Mouse (Mus musculus): ENCODE measurements around the gene Pank3.

Pank3 gene

DNA sequence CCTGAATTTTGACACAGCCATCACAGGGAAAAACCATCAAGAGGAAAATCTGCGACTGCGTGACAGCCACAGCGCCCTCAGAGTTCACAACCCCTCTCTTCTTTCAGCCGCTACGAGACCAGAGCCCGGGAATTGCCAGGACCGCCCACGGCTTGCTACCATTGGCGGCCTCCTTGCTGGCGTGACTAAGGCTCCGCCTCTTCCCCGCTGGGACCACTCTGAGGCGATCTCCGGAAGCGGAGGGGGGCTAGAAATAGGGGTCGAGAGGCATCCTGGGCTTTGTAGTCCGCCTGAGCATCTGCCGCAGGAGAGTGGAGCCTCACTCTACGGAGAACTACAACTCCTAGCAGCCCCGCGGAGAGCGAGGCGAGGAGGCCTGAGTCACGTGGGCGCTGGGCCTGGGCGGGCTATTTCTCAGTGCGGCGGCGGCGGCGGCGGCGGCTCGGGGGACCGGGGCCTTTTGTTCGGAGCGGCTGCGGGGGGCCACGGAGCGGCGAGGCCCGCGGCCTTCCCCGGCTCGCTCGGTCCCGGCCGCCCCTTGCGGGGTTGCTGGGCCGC, at the start of gene Pank3:
Gene Pank3 (plus strand): TSS at position 297 of the 558 bp plus-strand sequence.
- peak; percentile 99 for DNase-seq (ENCODE audit: low spot score)

DNA sequence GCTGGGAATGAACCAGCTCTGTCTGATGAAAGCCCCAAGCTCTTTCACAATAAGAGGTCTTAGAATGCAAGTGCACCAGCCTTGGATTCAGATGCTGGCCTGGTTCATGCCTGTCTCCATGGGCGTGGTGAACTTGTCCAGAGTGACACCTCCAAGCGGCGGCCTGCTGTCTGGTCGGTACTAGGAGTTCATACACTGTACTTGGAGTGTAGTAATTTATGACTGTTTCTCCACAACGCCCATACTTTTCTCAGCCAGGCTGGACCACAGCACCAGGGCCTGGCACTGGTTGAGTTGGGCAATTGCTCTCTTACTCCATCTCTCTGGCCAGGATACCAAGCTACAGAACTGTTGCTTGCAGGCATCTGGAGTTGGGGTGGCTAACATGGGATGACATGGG, 45.4 kb upstream of the Pank3 start:
- no peak for DNase-seq (ENCODE audit: low spot score)

DNA sequence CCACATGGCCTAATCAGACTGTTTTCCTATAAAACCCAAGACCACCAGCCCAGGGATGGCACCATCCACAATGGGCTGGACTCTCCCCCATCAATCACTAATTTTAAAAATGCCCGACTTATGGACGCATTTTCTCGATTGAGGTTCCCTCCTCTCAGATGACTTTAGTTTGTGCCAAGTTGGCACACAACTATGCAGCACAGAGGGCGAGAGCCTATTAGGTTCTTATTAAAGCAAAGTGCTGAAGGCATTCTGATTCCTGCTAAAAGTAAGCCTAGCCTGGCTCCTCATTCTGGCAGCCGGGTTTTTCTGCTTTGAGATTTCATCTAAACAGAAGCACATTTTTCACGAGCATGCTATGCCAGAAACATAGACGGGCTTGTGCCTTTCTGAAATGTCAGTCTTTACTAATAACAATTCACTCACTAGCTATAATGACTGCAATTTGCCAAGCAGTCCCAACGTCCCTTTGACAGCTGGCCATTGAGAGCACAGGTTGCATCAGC, 42.9 kb upstream of the Pank3 start:
- DNase-seq (ENCODE audit: low spot score), result no peak

DNA sequence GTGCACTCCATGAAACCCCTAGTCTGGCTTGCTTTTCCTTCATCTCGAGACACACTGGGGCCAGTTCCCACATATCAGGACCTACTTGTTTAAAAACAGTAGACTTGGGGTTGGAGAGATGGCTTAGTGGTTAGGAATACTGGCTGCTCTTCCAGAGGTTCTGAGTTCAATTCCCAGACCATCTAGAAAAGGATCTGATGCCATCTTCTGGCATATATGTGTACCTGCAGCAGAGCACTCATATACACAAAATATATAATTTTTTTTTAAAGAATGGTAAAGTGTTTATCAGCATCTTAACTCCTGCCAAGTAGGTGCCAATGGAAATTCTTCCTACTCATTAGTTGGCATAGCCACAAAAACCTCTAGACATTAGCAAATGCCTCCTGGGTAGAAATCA, 41.1 kb upstream of the Pank3 start:
- DNase-seq (ENCODE audit: low spot score), result no peak

DNA sequence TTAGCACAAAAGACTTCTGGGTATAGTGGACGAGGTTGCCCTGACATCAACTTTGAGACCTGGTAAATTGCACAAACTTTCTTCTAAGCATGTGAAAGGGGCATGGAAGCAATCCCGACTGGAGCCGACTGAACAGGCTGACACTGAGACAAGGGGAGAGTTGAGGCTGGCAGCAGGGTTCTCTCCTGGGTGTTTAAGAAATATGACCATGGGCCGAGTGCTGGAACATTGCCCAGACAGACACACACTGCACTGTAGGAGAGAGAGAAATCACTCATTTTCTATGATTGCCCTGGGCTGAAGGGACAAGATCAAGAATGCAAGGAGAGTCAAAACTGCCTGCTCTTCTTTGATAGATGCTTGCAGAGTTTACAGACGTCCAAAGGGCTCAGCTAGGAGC, 40.1 kb upstream of the Pank3 start:
- no peak for DNase-seq (ENCODE audit: low spot score)

DNA sequence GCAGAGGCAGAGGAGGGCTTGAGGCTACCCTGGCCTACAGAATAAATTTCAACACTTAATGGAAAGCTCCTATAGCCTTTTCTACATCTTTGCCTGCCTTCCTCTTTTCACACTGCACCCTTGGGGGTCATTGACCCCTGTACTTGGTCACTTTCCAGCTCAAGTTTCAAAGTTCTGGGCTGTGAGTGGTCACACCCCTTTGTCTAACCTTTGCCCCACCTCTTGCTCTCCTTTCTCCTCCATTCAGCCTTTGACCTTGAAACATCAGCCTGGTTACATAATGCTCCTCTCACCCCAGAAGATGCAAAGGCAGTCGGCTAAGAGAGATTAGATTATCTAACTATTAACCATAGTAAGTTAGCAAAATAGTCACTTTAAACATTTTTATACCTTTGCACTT, 36.9 kb upstream of the Pank3 start:
- DNase-seq (ENCODE audit: low spot score), result peak; percentile 25

DNA sequence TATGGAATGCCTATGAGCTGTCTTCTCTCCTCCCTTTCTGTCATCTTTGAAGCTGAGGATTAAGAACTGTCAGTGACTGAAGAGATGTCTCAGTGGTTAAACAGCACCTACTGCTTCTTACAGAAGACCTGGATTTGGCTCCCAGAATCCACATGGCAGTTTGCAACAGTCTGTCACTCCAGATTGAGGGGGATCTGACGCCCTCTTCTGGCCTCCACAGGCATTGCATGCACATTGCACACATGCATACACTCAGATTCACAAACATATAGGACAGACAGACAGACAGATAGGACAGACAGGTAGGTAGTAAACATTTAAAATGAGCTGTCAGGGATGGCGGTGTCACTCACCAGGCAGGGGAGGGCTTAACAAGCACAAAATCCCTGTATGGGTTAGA, 32.5 kb upstream of the Pank3 start:
- no peak for DNase-seq (ENCODE audit: low spot score)

DNA sequence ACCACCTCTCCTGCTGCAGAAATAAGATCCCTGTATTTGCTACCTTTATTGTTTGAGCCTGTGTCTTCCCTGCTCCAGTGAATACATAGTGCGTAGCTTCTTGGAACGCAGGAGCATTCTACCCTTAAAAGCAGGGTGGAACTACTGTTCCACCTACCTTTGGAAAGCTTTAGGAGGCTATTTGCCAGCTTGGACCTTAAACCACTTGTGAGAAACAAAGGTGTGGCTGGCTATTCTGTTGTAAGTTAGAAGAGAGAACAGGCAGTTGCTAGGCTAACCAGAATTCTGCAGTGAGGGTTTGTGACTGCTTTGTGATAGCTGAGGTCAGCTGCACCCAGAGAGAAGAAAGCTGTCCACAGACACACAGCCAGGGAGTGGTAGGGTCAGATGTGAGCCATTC, 32.0 kb upstream of the Pank3 start:
- no peak for DNase-seq (ENCODE audit: low spot score)

DNA sequence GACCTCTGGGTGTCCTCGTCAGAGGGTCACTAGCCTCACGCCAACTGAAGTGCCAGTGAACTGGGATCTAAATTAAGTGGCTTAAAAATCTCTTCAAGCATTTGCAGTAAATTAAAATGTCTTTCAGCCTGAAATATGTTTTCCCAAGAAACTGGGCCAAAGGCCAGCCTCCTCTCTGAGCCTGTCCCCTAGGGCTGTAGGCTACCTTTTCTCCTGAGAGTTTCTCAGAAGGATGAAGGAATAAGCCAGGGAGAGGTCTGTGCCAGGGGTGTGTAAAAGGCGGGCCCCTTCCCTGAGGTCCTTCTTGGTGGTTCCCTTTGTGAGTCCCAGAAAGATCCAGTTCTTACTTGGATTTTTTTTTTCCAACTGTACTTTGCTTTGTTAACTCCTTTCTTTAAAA, 31.2 kb upstream of the Pank3 start:
- no peak for DNase-seq (ENCODE audit: low spot score)

DNA sequence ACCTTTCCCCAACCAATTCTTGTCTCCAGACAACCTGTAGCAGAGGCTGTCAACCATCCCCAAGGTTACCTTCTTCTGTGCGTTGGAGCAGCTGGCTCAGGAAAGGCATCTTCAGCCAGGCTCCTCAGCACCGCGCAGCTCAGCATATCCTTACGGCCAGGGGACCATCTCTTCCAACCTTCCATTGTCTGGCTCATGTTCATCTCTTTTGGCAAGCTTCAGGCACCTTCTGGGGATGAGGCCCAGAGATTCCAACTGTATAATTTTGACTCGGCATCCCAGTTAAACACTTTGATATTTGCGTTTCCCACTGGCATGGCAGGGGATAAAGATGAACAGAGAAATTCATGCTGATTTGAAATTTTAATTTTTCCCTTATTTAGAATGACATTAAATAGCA, 25.7 kb upstream of the Pank3 start:
- no peak for DNase-seq (ENCODE audit: low spot score)

DNA sequence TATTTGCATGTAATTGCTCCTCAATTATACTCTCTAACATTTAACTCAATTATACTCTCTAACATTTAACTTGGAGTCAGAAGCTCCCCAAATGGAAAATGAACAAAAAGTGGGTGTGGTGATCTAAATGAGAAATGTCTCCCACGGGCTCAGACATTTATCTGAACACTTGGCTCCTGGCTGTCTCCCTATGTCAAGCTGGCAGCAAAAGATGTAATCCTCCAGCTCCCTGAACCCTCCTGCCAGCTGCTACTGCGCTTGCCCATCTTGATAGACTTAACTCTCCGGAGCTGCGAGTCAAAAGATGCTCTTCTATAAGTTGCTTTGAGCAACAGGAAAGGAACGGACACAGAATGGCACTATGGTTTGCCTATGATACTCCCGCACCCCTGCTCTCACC, 24.7 kb upstream of the Pank3 start:
- no peak for DNase-seq (ENCODE audit: low spot score)

DNA sequence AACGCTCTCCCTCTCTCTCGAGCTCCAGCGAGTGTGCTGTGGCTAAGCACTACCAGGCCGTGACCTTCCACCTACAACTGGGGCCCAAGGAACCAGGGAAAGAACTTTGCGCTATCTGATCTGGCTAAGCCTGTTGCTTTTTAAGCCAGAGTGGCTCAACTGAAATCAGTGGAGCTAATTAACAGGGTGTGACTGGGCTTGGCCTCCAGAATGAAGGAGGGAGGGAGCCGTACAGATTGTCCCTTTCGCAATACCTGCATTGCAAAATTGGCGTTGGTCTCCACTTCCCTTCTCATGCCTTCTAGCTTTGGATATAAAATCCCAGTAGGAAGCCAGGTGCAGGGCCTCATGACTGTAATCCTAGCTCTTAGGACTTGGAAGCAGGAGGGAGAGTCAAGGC, 18.7 kb upstream of the Pank3 start:
- peak; percentile 8 for DNase-seq (ENCODE audit: low spot score)

DNA sequence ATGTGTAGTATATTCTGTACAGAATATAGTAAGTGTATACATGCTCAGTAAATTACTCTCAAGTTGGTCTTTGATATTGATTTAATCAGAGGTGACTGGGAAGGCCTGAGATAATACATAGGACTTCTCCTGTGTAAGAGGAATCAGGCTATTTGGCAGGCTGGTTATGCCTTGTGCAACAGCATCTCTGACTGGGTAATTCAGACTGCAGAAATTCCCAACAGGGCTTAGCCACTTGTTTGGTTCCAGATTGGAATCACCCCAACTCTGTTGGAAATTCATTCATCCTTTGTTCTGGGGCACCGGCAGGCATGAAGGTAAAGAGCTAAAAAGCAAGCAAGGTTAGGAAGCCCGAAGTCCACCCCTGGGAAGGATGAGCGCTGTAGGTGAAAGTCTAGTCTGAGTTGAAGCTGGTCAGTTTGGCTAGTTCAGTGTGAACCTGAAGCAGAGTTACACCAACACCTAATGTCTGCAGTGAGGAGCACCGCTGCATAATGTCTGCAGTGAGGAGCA, 14.3 kb upstream of the Pank3 start:
- no peak for DNase-seq (ENCODE audit: low spot score)

DNA sequence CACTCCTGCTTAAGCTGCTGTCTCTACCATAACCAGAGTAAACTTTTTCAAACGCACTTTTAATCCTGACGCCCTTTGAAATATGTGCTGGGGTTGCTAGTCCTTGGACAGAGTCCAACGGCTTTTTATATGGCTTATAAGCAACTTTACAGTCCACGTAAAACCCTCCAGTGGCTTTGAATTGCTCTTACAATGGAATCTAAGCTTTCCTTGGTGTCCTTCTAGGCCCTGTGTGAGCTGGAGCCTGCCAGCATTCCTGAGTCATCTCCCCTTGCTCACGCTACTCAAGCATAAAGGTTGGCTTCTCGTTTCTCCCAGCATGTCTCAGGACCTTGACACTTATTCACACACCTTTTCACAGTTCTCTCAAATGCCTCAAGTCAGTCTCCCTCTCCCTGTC, 13.7 kb upstream of the Pank3 start:
- DNase-seq (ENCODE audit: low spot score), result no peak

DNA sequence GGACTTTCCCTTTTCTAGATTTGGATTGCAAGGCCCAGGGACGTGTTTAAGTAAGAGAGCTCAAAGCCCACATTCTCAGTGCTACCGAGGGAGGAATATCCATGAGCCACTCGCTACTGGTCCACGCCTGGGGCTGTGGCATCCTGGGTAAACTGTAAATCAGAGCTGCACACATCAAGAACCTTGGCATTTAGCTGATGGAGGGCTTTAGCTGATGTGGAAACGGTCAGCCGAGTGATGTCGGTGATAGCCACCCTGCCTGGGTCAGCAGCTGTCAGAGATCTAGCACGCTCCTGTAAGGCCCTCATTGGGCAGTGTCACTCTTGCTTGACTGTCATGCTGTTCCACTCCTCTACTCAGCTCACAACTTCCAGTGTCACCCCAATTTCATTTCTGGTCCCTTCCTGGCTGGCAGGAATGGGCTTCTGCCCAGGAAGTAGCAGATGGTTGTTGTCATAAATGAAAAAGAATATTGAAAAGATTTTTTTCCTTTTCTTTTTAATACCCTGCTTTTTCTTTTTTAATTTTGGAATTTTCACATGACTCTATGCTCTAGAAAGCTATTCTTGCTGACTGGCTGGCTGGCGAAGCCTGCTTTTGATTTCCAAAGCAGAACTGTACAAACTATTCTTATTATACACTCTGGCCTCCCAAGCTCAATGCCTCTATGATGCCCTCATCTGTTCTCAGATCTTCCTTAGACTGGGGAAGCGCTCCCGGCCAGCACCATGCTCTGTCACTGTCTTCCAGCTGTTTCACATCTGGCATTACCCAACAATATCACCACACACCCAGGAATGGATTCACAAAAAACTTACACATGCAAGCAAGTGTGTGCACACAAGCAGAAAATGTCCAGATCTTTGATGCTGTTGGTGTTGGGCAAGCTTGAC, 12.6 kb upstream of the Pank3 start:
- no peak for DNase-seq (ENCODE audit: low spot score)

DNA sequence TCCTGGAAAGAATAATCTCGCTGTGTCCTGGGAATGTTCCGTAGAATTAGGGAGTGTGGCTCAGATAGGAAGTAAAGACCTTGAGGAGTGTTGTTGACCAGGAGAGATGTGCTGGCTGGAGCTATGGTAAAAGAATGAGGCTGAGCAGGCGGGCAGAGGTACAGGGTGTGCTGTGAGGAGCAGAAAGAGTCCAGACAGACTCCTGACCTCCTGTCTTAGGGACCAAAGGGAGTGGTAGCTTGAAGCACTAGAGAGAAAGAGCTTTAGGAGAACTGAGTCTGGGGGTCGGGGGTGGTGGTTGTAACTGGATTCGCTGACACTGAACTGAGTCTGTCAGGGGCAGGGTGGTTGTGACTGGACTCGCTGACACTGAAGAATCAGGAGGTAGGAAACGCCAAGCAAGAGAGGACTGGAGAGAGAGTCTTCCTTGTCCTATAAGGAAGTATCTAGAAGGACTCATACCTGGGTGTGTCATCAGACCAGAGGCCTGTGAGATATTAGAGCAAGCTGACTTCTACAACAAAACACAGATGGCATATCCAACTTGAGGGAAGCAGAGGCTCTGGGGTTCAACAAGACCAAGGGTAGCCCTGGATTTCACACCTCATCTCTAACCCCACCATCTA, 9.2 kb upstream of the Pank3 start:
- no peak for DNase-seq (ENCODE audit: low spot score)

DNA sequence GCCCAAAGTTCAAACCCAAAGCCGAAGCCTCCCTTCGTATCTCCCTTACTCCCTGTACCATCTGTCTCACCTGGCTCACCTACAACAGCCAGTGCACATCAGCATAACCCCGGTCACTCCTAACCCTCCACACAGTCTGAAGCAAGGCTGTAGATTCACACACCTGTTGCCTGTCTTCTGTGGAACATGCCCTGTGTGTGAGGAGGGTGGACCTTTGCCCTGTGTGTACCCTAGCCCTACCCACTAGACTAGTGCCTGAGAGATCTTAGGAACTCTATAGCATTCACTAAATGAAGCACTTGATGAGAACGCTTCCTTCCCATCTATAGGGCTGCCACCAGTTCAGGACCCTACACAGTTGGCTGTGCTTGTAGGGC, 8.7 kb upstream of the Pank3 start:
- DNase-seq (ENCODE audit: low spot score), result no peak

DNA sequence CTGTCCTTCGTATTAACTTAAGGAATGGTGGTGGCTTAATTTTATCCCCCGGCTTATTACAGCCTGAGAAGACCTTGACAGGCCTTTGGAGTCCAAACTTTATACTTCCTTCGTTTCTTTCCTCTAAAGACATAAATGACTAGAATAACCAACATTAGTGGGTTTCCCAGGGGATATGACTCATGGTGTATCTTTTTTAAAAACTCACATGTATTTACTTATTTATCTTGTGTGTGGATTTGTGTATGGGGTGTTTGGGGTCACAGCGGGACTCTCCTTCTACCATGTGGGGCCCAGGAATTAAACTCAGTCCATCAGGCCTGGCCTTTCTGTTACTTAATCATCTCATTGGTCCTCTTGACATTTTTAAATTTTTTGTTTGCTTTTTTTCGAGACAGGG, 2.4 kb upstream of the Pank3 start:
- DNase-seq (ENCODE audit: low spot score), result no peak

DNA sequence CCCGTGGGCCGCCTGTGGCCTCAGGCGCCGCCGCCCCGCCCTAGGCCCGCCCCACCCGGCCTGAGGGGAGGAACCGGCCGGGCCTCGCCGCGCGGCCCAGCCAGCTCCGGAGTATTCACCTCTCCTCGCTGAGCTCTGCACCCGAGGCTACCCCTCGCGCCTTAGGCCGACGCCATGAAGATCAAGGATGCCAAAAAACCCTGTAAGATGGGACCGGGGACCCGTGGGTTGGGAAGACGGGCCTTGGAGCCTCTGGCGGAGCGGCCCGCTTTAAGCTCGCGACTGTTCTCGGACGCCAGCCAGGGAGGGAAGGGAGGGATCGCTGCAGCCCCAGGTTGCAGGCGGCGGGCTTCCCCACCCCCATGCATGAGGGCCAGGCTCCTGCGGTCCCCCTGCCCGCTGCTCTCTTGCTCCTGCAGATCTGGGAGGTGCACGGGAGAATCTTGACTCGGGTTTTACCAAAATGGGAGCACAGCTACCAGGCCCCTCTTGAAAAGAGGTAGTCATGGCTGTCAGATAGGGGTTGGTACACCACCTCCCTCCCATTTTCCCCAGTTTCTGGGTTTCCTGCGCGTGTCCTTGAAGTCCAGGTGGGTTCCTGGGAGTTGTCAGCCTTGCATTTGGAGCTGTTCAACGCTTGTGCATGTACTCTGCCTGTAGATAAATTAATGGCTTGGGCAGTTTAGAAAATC, 608 bp downstream of the Pank3 start:
- DNase-seq (ENCODE audit: low spot score), result no peak

DNA sequence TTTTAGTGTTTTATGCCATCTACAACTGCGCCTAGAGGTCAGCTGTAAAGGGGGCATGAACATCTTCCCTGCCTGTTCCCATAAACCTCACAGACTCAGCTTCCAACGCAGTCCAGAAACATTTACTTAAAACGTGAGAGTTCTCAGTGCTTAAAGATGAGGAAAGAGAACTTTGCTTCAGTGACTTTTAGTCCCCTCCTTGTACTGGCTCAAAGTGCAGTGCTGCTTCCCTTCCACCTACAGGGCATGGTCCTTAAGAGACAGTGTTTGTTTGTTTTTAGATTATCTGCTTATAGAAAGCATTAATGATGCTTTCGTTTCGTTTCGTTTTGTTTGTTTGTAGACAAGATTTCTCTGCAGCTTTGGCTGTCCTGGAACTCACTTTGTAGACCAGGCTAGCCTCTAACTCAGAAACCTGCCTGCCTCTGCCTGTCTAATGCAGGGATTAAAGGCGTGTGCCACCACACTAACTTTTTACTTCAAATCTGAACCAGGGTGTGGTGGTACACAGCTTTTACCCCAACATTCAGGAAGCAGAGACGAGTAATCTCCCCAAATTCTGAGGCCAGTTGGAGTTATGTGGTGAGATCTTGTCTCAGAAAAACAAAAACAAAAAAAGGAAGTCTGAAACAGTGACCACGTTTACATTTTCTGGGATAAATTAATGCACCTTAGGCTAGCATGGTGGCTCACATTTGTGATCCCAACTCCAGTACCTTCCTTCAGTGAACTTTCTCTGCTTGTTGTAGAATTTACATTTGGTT, 1.6 kb downstream of the Pank3 start:
- DNase-seq (ENCODE audit: low spot score), result no peak

DNA sequence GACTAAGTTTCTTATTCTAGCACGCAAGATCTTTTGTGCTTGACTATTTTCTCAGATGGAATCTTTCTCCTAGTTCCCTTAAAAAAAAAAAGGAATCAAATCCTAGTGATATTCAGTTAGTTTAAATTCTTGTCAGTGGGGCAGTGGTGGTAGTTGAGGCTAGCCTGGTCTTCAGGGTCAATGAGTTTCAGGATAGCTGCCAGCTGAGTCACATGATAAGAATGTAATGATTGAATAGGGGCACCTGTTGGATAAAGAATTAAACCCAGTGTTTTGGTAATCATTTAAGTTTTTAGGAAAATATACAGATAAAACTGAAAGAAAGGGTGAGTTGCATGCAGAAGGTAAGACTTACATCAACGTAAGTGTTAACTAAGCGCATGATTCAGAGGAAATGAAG, 6.3 kb downstream of the Pank3 start:
- DNase-seq (ENCODE audit: low spot score), result no peak

DNA sequence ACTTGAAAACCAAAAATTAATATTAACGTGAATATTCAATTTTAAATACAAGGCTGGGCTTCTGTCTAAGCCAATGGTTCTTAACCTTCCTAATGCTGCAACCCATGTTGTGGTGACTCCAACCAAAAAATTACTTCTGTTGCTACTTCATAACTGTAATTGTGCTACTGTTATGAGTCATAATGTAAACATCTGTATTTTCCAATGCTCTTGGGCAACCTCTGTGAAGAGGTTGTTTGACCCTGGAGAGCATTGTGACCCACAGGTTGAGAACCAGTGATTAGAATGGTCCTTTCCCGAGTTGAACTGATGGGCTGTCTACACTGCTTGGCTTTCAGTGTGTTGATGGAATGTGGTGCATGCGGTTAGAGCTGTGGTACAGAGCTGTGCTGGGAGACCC, 7.2 kb downstream of the Pank3 start:
- DNase-seq (ENCODE audit: low spot score), result no peak
